Mouse (Mus musculus) MEL (cell line): Measurements from ENCODE around the gene Mdfi. TPM values are rescaled to one million over a fixed set of nuclear protein-coding genes. Genes with fewer than 3 reads are reported as not detected.

Experiments used
- DNase-seq: peaks from one replicate; pipeline ENCODE4 v3.0.0; 2011; ENCODE audit warnings: low read depth, low spot score
- H3K27ac ChIP-seq: 2 replicates; pipeline ENCODE4 v1.5.1; 2012; ENCODE audit warnings: low read depth, mild to moderate bottlenecking, control low read depth, low read length, moderate library complexity; ENCODE audit not compliant: control insufficient read depth
- H3K27me3 ChIP-seq, 2 experiments: fragments of 150-350 bp in 1 of 2; sonication (generic) in 1 of 2; 2 replicates each; pipeline ENCODE4 v1.6.1; 2012; ENCODE audit warnings: low read length in 2 of 2, mild to moderate bottlenecking in 2 of 2, improper control_type of control experiment in 1 of 2, moderate library complexity in 1 of 2; ENCODE audit not compliant: insufficient read depth in 2 of 2, control insufficient read depth in 1 of 2
- H3K36me3 ChIP-seq, 2 experiments: 2 replicates each; pipeline ENCODE4 v1.6.1; 2012 to 2014; ENCODE audit warnings: low read length in 2 of 2, improper control_type of control experiment in 1 of 2, inconsistent platforms in 1 of 2, mild to moderate bottlenecking in 1 of 2; ENCODE audit not compliant: insufficient read depth in 2 of 2, control insufficient read depth in 1 of 2
- H3K4me1 ChIP-seq, 2 experiments: fragments of 150-350 bp in 1 of 2; sonication (generic) in 1 of 2; 2 replicates each; pipeline ENCODE4 v1.6.1; 2012; ENCODE audit warnings: low read length in 2 of 2, improper control_type of control experiment in 1 of 2, mild to moderate bottlenecking in 1 of 2; ENCODE audit not compliant: insufficient read depth in 2 of 2, control insufficient read depth in 1 of 2
- H3K4me3 ChIP-seq, 2 experiments: fragments of 150-350 bp in 1 of 2; sonication (generic) in 1 of 2; 2 replicates each; pipeline ENCODE4 v1.5.1; 2012; ENCODE audit warnings: low read depth in 2 of 2, low read length in 2 of 2, mild to moderate bottlenecking in 2 of 2, moderate library complexity in 2 of 2, control low read depth in 1 of 2, improper control_type of control experiment in 1 of 2; ENCODE audit not compliant: control insufficient read depth in 1 of 2, insufficient read depth in 1 of 2
- H3K79me2 ChIP-seq: 2 replicates; pipeline ENCODE4 v1.6.1; 2012; ENCODE audit warnings: mild to moderate bottlenecking, low read length, moderate library complexity; ENCODE audit not compliant: control insufficient read depth, poor library complexity, insufficient read depth
- H3K9ac ChIP-seq: 2 replicates; pipeline ENCODE4 v1.6.1; 2012; ENCODE audit warnings: low read depth, mild to moderate bottlenecking, control low read depth, low read length, moderate library complexity; ENCODE audit not compliant: control insufficient read depth, poor library complexity, severe bottlenecking
- H3K9me3 ChIP-seq: fragments of 150-350 bp; sonication (generic); replicated peaks from 2 replicates; pipeline ENCODE4 v1.6.1; 2012; ENCODE audit warnings: mild to moderate bottlenecking, low read length, improper control_type of control experiment, moderate library complexity; ENCODE audit not compliant: insufficient read depth
- BHLHE40 ChIP-seq: IDR thresholded peaks from 2 replicates; pipeline ENCODE4 v1.6.1; 2012; ENCODE audit warnings: low read depth, mild to moderate bottlenecking, inconsistent platforms, low read length, improper control_type of control experiment, borderline replicate concordance
- CHD1 ChIP-seq: IDR thresholded peaks from 2 replicates; pipeline ENCODE4 v1.6.1; 2012; ENCODE audit warnings: low read depth, mild to moderate bottlenecking, inconsistent platforms, low read length, improper control_type of control experiment
- CHD2 ChIP-seq: IDR thresholded peaks from 2 replicates; pipeline ENCODE4 v1.6.1; 2011; ENCODE audit warnings: low read length, improper control_type of control experiment
- CTCF ChIP-seq, 3 experiments: IDR thresholded peaks in 2 of 3; conservative IDR thresholded peaks in 1 of 3; 2 replicates each; pipeline ENCODE4 v1.5.1; 2011 to 2012; ENCODE audit warnings: low read length in 3 of 3, low read depth in 2 of 3, mild to moderate bottlenecking in 2 of 3, improper control_type of control experiment in 1 of 3, inconsistent platforms in 1 of 3, mixed read lengths in 1 of 3, moderate library complexity in 1 of 3; ENCODE audit not compliant: control insufficient read depth in 1 of 3, insufficient read depth in 1 of 3, poor library complexity in 1 of 3, severe bottlenecking in 1 of 3
- E2F4 ChIP-seq: IDR thresholded peaks from 2 replicates; pipeline ENCODE4 v1.6.1; 2011; ENCODE audit warnings: low read depth, low read length, improper control_type of control experiment, borderline replicate concordance
- ELF1 ChIP-seq: IDR thresholded peaks from 2 replicates; pipeline ENCODE4 v1.6.1; 2014; ENCODE audit warnings: low read depth, mild to moderate bottlenecking, inconsistent platforms, low read length, improper control_type of control experiment, moderate library complexity
- GABPA ChIP-seq: IDR thresholded peaks from 2 replicates; pipeline ENCODE4 v1.6.1; 2012; ENCODE audit warnings: low read depth, mild to moderate bottlenecking, inconsistent platforms, low read length, improper control_type of control experiment, moderate library complexity
- HCFC1 ChIP-seq: IDR thresholded peaks from 2 replicates; pipeline ENCODE4 v1.6.1; 2012; ENCODE audit warnings: low read depth, mild to moderate bottlenecking, inconsistent platforms, low read length, improper control_type of control experiment, moderate library complexity
- JUND ChIP-seq: IDR thresholded peaks from 2 replicates; pipeline ENCODE4 v1.6.1; 2011; ENCODE audit warnings: low read depth, mild to moderate bottlenecking, improper control_type of control experiment, low read length
- KAT2A ChIP-seq: conservative IDR thresholded peaks from 2 replicates; pipeline ENCODE4 v1.6.1; 2012; ENCODE audit warnings: low read depth, low read length, improper control_type of control experiment, inconsistent platforms
- MAX ChIP-seq: IDR thresholded peaks from 2 replicates; pipeline ENCODE4 v1.6.1; 2011; ENCODE audit warnings: low read length, improper control_type of control experiment
- MAZ ChIP-seq: IDR thresholded peaks from 2 replicates; pipeline ENCODE4 v1.6.1; 2012; ENCODE audit warnings: low read depth, mild to moderate bottlenecking, inconsistent platforms, low read length, improper control_type of control experiment
- MEF2A ChIP-seq: IDR thresholded peaks from 2 replicates; pipeline ENCODE4 v1.6.1; 2014; ENCODE audit warnings: low read depth, mild to moderate bottlenecking, inconsistent platforms, low read length, improper control_type of control experiment; ENCODE audit not compliant: poor library complexity, insufficient replicate concordance, severe bottlenecking; ENCODE audit errors: extremely low read depth
- MXI1 ChIP-seq: IDR thresholded peaks from 2 replicates; pipeline ENCODE4 v1.6.1; 2011; ENCODE audit warnings: mild to moderate bottlenecking, low read depth, low read length, improper control_type of control experiment
- MYB ChIP-seq: IDR thresholded peaks from 2 replicates; pipeline ENCODE4 v1.6.1; 2011; ENCODE audit warnings: mild to moderate bottlenecking, low read depth, low read length, improper control_type of control experiment
- MYC ChIP-seq: IDR thresholded peaks from 2 replicates; pipeline ENCODE4 v1.6.1; 2011; ENCODE audit warnings: low read depth, mild to moderate bottlenecking, low read length, improper control_type of control experiment, moderate library complexity
- NELFE ChIP-seq: IDR thresholded peaks from 2 replicates; pipeline ENCODE4 v1.6.1; 2011; ENCODE audit warnings: low read depth, low read length, improper control_type of control experiment
- NRF1 ChIP-seq: IDR thresholded peaks from 2 replicates; pipeline ENCODE4 v1.6.1; 2014; ENCODE audit warnings: low read depth, mild to moderate bottlenecking, inconsistent platforms, low read length, improper control_type of control experiment, moderate library complexity; ENCODE audit not compliant: poor library complexity, insufficient read depth, severe bottlenecking
- POLR2A ChIP-seq, 2 experiments: IDR thresholded peaks; 2 replicates each; pipeline ENCODE4 v1.6.1; 2011 to 2012; ENCODE audit warnings: low read length in 2 of 2, mild to moderate bottlenecking in 2 of 2, control low read depth in 1 of 2, improper control_type of control experiment in 1 of 2, low read depth in 1 of 2, moderate library complexity in 1 of 2; ENCODE audit not compliant: control insufficient read depth in 1 of 2, insufficient read depth in 1 of 2, poor library complexity in 1 of 2
- POLR2AphosphoS5 ChIP-seq: IDR thresholded peaks from 2 replicates; pipeline ENCODE4 v1.6.1; 2012; ENCODE audit warnings: low read depth, borderline replicate concordance, mild to moderate bottlenecking, inconsistent platforms, low read length, moderate library complexity, mixed read lengths
- RAD21 ChIP-seq: IDR thresholded peaks from 2 replicates; pipeline ENCODE4 v1.6.1; 2011; ENCODE audit warnings: mild to moderate bottlenecking, low read depth, low read length, improper control_type of control experiment
- RCOR1 ChIP-seq: IDR thresholded peaks from 2 replicates; pipeline ENCODE4 v1.6.1; 2012; ENCODE audit warnings: low read depth, mild to moderate bottlenecking, inconsistent platforms, low read length, improper control_type of control experiment
- SIN3A ChIP-seq: IDR thresholded peaks from 2 replicates; pipeline ENCODE4 v1.6.1; 2012; ENCODE audit warnings: low read length, improper control_type of control experiment, inconsistent platforms
- SMC3 ChIP-seq: IDR thresholded peaks from 2 replicates; pipeline ENCODE4 v1.6.1; 2011; ENCODE audit warnings: low read depth, low read length, improper control_type of control experiment
- TAL1 ChIP-seq: IDR thresholded peaks from 2 replicates; pipeline ENCODE4 v1.6.1; 2012; ENCODE audit warnings: mild to moderate bottlenecking, inconsistent platforms, low read length, moderate library complexity, mixed read lengths
- TBP ChIP-seq: IDR thresholded peaks from 2 replicates; pipeline ENCODE4 v1.8.0; 2011; ENCODE audit warnings: low read depth, low read length, improper control_type of control experiment
- TCF12 ChIP-seq: IDR thresholded peaks from 2 replicates; pipeline ENCODE4 v1.6.1; 2014; ENCODE audit warnings: low read depth, mild to moderate bottlenecking, inconsistent platforms, low read length, improper control_type of control experiment, moderate library complexity
- UBTF ChIP-seq: IDR thresholded peaks from 2 replicates; pipeline ENCODE4 v1.6.1; 2012; ENCODE audit warnings: low read depth, mild to moderate bottlenecking, inconsistent platforms, low read length, improper control_type of control experiment, moderate library complexity, borderline replicate concordance; ENCODE audit not compliant: insufficient read depth
- USF1 ChIP-seq: IDR thresholded peaks from 2 replicates; pipeline ENCODE4 v1.6.1; 2014; ENCODE audit warnings: low read depth, mild to moderate bottlenecking, inconsistent platforms, low read length, improper control_type of control experiment, moderate library complexity
- ZC3H11A ChIP-seq: IDR thresholded peaks from 2 replicates; pipeline ENCODE4 v1.6.1; 2012; ENCODE audit warnings: low read depth, mild to moderate bottlenecking, inconsistent platforms, low read length, improper control_type of control experiment
- ZKSCAN1 ChIP-seq: IDR thresholded peaks from 2 replicates; pipeline ENCODE4 v1.6.1; 2012; ENCODE audit warnings: low read depth, mild to moderate bottlenecking, inconsistent platforms, low read length, improper control_type of control experiment, moderate library complexity
- ZMIZ1 ChIP-seq: IDR thresholded peaks from 2 replicates; pipeline ENCODE4 v1.6.1; 2012; ENCODE audit warnings: low read depth, mild to moderate bottlenecking, inconsistent platforms, low read length, improper control_type of control experiment, moderate library complexity
- ZNF384 ChIP-seq: IDR thresholded peaks from 2 replicates; pipeline ENCODE4 v1.6.1; 2012; ENCODE audit warnings: low read depth, mild to moderate bottlenecking, inconsistent platforms, low read length, improper control_type of control experiment
- polyA plus RNA-seq, 2 experiments: library from polyadenylated mRNA; stranded (reverse) in 1 of 2; unstranded in 1 of 2; fragments of >175 nt in 1 of 2; fragments of >200 nt in 1 of 2; gene quantifications; 2 replicates each; pipeline versions ENCODE4 v1.2.1 to v1.2.4; 2012; ENCODE audit warnings: low replicate concordance in 2 of 2, low read depth in 1 of 2; ENCODE audit not compliant: insufficient read length in 2 of 2, insufficient read depth in 1 of 2, missing spikeins in 1 of 2
- total RNA-seq: library from RNA; depleted of rRNA; stranded (reverse); fragments of 300-350 nt; gene quantifications from 2 replicates; pipeline ENCODE4 v1.2.3, GENCODE M21; 2012

Gene Mdfi
- total and polyA plus RNA-seq, 3 experiments, result not detected

GRCm38 (mm10) chr17:47793377-47793776 is 41.1 kb downstream of the Mdfi start (continued):
- TF ChIP-seq NELFE (no peak), RCOR1 (no peak), MYC (no peak), CHD2 (no peak), KAT2A (no peak), CHD1 (no peak), E2F4 (no peak), TCF12 (0 out of 2 replicates have a peak, but pooled peaks have one; percentile 8), ZMIZ1 (no peak), ZC3H11A (peak; percentile 59), MAZ (no peak), MEF2A (no peak)

- peaks cover 0 to 6% of the 10 kb centered on the region in 2 experiments; a peak in 2 of 4 replicates for H3K4me1 ChIP-seq
- no peak overlapping the region for H3K4me3 ChIP-seq
- 0 out of 4 replicates have a peak, but pooled peaks cover 0 to under 1% of the 10 kb centered on the region in 2 experiments for H3K36me3 ChIP-seq
- no peak overlapping the region for H3K27ac ChIP-seq
- no peak overlapping the region for H3K9ac ChIP-seq
- TF ChIP-seq POLR2AphosphoS5 (no peak), HCFC1 (no peak), CHD2 (no peak), JUND (no peak), MYC (no peak), NELFE (no peak), MAZ (no peak), SIN3A (no peak), CHD1 (no peak), MXI1 (no peak), RCOR1 (no peak), ZMIZ1 (no peak), MYB (no peak), NRF1 (no peak), ZKSCAN1 (no peak), GABPA (no peak), ELF1 (no peak), TBP (no peak), POLR2A (IDR thresholded peaks at IDR 0.05; ENCODE audit: control insufficient read depth in 1 of 2, insufficient read depth in 1 of 2, low read depth in 1 of 2, low read length in 2 of 2, poor library complexity in 1 of 2) (no peak), SMC3 (peak; percentile 74), BHLHE40 (no peak), CTCF (IDR thresholded peaks at IDR 0.05 in 2 of 3, conservative IDR thresholded peaks at IDR 0.05 in 1 of 3; ENCODE audit: control insufficient read depth in 1 of 3, insufficient read depth in 1 of 3, low read depth in 2 of 3, low read length in 3 of 3, poor library complexity in 1 of 3, severe bottlenecking in 1 of 3) (peak; percentile 84 to 96 (median 95)), TAL1 (no peak), MEF2A (no peak), MAX (peak; percentile 49), ZNF384 (no peak), ZC3H11A (peak; percentile 60), RAD21 (peak; percentile 83), TCF12 (no peak), UBTF (no peak), USF1 (no peak)
- TF ChIP-seq, all 39 proteins: peak for 5
- peak; percentile 76 for DNase-seq
- Histone ChIP-seq H3K9me3 (no peaks in the 10 kb centered on the region), H3K79me2 (no peaks in the 10 kb centered on the region), H3K27me3 (no peaks in the 10 kb centered on the region)
Measured at GRCm38 (mm10) chr17:47792098-47792863, 42.2 kb downstream of the Mdfi start.
